Mouse (Mus musculus) lung, adult 18-20 months (tissue): ENCODE measurements around the gene Lmcd1.

Experiments used
- DNase-seq, 2 experiments: peaks; one replicate each; pipeline ENCODE4 v3.0.0; 2022; ENCODE audit warnings: mixed read lengths in 2 of 2

Lmcd1 gene

GRCm38 (mm10) chr6:112288271-112288670 lies 14.7 kb downstream of the Lmcd1 start:
- DNase-seq = no peak

- no peak for DNase-seq
Measured at GRCm38 (mm10) chr6:112291146-112291545, 17.6 kb downstream of the Lmcd1 start.

DNA sequence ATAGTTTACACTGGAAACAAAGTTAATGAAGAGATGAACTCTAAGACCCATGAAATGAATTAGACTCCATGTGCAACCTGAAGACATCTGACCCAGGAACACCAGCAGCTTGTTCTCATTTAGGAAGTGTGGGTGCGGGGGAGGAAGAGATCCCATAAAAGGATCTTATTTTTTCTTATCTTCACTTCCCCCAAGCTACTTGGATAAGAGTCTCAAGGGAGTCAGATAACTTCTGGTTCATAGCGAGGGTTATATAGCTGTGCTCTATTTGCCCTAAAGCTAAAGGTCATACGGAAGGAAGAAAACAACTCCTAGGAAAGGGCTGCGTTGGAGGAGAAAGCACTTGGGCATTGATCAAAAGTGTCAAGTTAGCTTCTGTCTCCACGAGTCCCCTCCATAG lies 19.8 kb downstream of the Lmcd1 start:
- DNase-seq = no peak

DNA sequence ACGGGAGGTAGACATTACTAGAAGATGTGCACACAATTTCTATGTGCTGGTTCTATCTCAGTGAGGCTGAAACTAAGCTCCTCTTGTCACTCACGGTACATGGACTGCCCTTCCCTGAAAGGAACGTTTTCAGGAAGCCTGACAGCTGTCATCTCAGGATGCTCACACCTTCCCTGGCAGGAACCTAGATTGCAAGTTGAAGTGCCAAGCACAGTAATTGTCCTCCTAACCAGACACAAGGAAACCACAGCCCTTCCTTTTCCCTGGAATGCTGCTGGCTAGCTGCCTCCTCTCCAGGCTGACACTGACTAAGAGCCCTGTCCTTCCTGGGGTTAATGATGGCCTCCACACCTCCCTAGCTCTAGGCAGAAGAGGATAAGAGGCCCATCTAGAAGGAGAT lies 21.7 kb downstream of the Lmcd1 start:
- DNase-seq = peak; percentile 42 to 64

DNA sequence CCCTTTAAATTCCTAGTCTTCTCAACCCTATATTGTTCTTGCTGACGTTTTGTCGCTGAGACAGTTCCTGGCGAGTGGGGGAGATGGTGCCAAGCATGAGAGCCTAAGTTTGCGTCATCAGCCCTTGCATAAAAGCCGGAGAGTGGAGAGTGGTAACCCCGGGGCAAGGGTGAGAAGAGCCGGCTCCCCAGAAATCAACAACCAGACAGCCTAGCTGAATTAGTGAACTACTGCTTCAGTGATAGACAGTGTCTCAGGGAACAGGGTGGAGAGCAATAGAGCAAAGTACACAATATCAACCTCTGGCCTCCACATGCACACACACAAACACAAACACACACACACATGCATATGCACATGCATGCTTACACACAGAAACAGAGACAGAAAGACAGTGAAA lies 26.6 kb downstream of the Lmcd1 start:
- no peak for DNase-seq

GRCm38 (mm10) chr6:112300633-112301032 lies 27.1 kb downstream of the Lmcd1 start:
- DNase-seq = no peak

- DNase-seq = no peak
Measured at GRCm38 (mm10) chr6:112302248-112302647, 28.7 kb downstream of the Lmcd1 start.

GRCm38 (mm10) chr6:112302814-112303383 lies 29.3 kb downstream of the Lmcd1 start:
- no peak for DNase-seq

- peak; percentile 68 to 75 for DNase-seq
Measured at GRCm38 (mm10) chr6:112304751-112305150, 31.2 kb downstream of the Lmcd1 start.

DNA sequence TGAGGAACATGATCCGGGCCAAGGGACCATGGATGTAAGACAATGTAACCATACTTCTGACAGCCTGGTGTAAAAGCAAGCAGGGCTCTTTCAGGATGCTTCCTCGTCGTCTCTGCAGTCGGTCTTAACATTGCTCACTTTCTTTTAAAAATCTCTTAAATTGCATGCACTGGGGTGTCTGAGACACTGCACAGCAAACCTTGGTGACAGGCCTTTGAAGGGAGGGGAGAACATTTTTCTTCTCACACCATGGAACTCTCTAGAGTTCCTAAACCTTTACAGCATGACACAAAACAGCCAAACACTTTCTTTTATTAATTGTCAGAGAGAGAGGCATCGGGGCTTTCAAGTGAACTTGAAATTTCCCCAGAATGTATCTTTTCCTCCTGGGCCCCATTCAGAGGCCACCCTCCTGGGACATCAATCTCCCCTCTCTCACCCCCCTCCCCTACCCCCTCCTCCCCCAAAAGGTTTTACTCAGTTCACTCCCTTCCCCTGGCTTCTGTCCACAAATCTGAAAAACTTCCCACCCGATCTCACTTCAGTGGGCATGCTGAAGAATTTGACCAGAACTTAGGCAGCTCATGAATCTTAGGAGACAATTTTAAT lies 35.9 kb downstream of the Lmcd1 start:
- DNase-seq = no peak

DNA sequence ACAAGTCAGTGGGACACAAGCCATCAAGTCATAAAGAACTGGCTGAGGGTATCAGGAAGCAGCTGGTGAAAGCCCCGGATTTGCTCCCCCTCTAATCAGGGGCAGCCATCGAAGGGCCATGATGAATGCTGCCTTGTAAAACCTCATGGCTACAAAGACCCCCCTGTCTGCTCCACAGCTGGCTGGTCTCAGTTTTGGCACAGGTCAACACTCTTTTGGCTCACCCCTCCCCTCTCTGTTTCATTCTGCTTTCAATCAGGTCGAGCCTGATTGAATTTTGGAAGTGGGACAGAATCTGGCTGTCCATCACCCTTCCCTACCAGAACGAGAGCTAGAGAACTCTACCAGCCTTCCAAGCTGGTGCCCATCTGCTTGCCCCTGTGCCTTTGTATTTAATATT lies 37.8 kb downstream of the Lmcd1 start:
- DNase-seq = no peak

DNA sequence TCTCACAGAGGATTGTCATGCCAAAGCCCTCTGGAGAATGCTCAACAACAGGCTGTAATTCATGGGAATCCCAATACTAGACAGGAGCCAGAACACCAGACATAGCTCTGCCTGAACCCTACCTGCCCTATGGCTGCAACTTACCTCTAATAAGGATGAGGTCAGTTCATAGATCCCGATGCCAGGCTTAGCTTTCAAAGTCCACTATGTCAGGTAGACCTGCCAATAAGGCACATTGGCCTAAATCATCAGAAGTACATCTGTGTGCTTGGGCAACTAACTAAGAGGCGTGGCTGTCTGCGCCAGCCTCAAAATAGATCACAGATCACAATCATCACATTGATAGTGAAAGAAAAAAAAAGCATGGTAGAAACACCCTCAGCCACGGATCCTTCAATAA lies 45.9 kb downstream of the Lmcd1 start:
- no peak for DNase-seq

- DNase-seq = no peak
Measured at GRCm38 (mm10) chr6:112320679-112321078, 47.1 kb downstream of the Lmcd1 start.

GRCm38 (mm10) chr6:112322916-112323315 lies 49.4 kb downstream of the Lmcd1 start:
- no peak for DNase-seq

DNA sequence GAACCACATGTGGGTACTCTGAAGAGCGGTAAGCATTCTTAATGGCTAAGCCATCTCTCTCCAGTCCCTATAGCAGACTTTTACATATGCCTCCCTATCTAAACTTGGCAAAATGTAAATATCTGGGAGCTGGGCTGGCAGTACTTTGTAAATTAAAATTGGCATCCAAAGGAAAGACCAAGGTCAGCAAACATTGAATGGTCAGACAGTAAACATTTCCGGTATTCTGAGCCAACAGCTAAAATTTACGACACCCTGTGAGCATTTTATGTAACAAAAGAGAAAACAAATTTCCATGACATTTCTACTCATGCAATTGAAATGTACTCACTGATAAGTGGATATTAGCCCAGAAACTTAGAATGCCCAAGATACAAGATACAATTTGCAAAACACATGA lies 51.7 kb downstream of the Lmcd1 start:
- DNase-seq = no peak

- peak; percentile 23 to 50 for DNase-seq
Measured at GRCm38 (mm10) chr6:112327793-112328192, 54.2 kb downstream of the Lmcd1 start.

DNA sequence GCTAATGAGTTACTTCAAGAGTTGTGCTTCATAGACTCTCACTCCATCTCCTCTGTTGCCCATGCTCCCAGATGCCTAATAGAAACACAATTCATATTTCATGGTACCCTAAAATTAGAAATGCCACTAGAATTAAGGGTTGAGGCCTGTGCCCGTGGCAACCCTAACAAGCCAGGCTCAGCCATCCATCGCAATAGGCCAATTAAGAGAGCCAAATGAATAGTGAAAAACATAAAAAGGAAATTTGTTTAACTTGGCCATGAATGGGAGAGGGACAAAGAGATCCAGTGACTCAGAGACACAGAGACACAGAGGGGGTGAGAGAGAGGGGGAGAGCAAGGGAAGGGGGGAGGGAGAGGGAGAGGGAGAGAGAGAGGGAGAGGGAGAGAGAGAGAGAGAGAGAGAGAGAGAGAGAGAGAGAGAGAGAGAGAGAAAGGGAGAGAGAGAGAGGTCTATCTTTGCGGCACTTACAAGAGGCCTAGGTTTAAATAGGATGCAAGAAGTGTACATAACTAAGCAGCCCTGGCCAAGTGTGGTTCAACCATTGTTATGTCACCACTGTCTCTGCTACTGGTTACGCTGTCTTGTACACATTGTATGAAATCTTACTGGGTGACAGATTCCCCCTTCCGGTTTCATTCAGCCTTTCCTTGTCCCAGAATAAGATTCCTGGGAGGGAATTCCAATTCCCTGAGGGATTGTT lies 57.1 kb downstream of the Lmcd1 start:
- no peak for DNase-seq

- no peak for DNase-seq
Measured at GRCm38 (mm10) chr6:112331223-112331598, 57.7 kb downstream of the Lmcd1 start.

DNA sequence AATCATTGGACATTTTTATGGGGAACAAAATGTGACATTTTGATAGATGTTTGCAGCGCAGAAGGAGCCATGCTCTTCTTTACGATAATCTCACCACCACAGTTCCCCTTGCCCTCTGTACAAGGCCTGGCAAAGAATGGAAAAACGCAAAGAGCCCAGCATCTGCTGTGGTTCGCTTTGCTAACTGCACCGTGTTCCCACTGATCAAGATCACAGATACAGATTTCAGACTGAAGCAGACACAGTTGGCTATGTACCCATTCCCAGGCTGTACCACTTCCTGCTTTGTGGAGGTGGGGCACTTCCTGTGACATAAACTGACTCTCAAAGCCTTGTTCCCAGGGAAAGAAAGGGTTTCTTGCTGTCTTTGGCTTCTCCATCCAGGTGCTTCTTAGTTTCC lies 60.4 kb downstream of the Lmcd1 start:
- DNase-seq = peak; percentile 12 to 27

DNA sequence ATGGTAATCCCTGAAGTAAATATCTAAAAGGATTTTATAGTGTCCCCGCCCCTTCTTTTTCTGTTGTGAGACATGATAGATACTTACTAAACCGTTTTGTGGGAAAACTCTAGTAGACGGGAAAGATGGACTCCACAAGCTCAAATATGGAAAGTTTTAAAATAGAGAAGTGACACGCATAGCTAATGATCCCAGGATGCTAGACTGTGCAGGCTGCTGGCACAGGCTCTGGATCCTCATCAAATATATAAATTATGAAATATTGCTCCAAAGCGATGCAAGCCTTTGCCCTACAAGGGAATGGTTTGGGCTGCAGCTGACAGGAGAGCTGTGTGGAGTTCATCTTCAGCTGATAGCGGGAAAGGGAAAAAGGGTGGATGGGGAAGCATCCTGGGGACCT lies 64.1 kb downstream of the Lmcd1 start:
- DNase-seq = no peak

DNA sequence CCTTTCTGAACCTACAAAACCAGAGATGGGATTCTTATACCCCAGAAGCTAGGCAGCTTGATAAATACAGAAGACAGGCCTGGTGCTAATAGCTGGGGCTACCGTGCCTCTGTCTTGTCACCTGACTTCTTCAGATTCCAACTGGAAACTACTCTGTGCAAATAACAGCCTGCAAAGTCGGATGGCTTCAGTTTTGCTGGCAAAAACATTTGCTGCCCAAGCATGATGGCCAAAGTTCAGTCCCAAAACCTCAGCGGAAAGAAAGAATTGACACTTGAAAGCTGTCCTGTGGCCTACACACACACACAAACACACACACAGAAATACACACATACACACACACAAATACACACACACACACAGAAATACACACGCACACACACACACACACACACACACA lies 65.5 kb downstream of the Lmcd1 start:
- no peak for DNase-seq

GRCm38 (mm10) chr6:112350452-112350851 lies 76.9 kb downstream of the Lmcd1 start:
- DNase-seq = no peak

GRCm38 (mm10) chr6:112359341-112359740 lies 85.8 kb downstream of the Lmcd1 start:
- no peak for DNase-seq

DNA sequence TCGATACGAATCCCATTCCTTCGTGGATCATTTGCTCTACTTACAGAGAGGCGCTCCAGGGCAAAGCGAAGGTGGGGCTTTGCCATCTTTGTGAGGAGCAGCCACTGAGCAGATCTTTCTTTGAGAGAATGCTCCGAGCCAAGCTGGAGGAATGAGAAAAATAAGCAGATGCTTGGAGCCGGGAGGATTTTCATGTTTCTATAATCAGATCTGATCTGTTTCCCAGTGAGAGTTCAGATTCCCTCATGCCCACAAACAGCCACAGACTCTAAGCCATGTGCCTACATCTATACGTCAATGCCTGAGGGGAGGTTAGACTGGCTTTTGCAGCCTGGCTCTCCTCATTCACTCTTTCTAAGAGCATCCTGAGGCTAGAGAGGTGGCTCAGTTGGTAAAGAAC lies 87.1 kb downstream of the Lmcd1 start:
- DNase-seq = no peak
